Mouse (Mus musculus): Measurements from ENCODE around the gene Mrpl37. TPM values are rescaled to one million over a fixed set of nuclear protein-coding genes. Genes with fewer than 3 reads are reported as not detected.

Gene Mrpl37
- total RNA-seq, 2 experiments from 2014 or later = 59.4 to 59.9 TPM

DNA sequence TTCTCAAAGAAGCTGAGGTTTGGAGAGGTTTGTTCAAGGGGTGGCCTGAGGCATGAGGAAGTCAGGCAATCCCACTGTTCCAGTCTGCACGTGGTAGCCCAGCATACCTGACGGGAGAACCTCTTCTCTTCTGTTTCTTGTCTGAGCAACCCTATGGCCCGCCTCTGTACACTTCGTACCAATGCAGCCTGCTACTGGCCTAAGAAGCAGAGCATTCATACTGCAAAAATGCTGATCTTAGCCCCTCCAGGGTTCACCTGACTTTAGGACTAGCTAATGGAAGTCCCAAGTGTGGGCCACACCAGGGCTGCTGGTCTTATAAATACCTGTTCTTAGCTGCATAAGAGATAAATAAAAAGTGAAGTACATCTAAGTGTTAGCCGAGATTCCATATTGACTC is 8.3 kb downstream of the Mrpl37 start:
- no peak overlapping the region for H3K4me3 ChIP-seq
- no peak overlapping the region for H3K27ac ChIP-seq
- no peak for DNase-seq (ENCODE audit: low spot score in 2 of 2)
- no peak for TF ChIP-seq CTCF (conservative IDR thresholded peaks at IDR 0.05)

DNA sequence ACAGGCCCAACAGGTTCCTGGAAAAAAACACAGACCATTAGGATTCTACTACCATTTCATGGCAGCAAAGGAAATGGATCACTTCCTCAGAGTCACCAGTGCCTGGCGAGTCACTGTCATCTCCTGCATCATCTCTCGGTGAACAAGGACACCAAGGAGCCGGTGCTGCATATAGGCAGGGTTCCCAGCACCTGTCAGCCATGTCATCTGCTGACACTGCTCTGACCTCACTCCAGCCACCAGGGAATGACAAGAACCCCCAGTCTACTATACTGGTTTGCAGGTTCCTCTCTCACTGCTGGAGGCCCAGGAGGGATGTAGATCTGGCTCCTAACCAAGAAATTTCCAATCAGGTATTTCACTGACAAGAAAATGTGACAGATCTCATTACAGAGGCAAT is 10.6 kb downstream of the Mrpl37 start:
- no peak overlapping the region for H3K4me3 ChIP-seq
- TF ChIP-seq CTCF (conservative IDR thresholded peaks at IDR 0.05) = no peak
- no peak for DNase-seq (ENCODE audit: low spot score in 2 of 2)
- no peak overlapping the region for H3K27ac ChIP-seq

GRCm38 (mm10) chr4:107052962-107053553 is 13.6 kb downstream of the Mrpl37 start:
- no peak for DNase-seq (ENCODE audit: low spot score in 2 of 2)
- TF ChIP-seq CTCF (conservative IDR thresholded peaks at IDR 0.05) = no peak
- no peak overlapping the region for H3K27ac ChIP-seq
- H3K4me3 ChIP-seq = no peak overlapping the region

- H3K27ac ChIP-seq = peak overlapping the region; percentile 56; the same call in 1 of the 2 replicates
Observed at GRCm38 (mm10) chr4:107051889-107052288, 14.8 kb downstream of the Mrpl37 start.

GRCm38 (mm10) chr4:107048568-107049162 is 18.0 kb downstream of the Mrpl37 start:
- H3K4me3 ChIP-seq = no peak overlapping the region
- H3K27ac ChIP-seq = no peak overlapping the region
- TF ChIP-seq CTCF (conservative IDR thresholded peaks at IDR 0.05) = no peak
- DNase-seq (ENCODE audit: low spot score in 2 of 2) = peak in 1 of 2 experiments; percentile 43

More at GRCm38 (mm10) chr4:107051889-107052288, 14.8 kb downstream of the Mrpl37 start:
- H3K4me3 ChIP-seq = no peak overlapping the region
- no peak for TF ChIP-seq CTCF (conservative IDR thresholded peaks at IDR 0.05)
- DNase-seq (ENCODE audit: low spot score in 2 of 2) = no peak

GRCm38 (mm10) chr4:107047806-107048205 is 18.9 kb downstream of the Mrpl37 start:
- H3K27ac ChIP-seq = no peak overlapping the region
- DNase-seq (ENCODE audit: low spot score in 2 of 2) = no peak
- H3K4me3 ChIP-seq = no peak overlapping the region
- no peak for TF ChIP-seq CTCF (conservative IDR thresholded peaks at IDR 0.05)

DNA sequence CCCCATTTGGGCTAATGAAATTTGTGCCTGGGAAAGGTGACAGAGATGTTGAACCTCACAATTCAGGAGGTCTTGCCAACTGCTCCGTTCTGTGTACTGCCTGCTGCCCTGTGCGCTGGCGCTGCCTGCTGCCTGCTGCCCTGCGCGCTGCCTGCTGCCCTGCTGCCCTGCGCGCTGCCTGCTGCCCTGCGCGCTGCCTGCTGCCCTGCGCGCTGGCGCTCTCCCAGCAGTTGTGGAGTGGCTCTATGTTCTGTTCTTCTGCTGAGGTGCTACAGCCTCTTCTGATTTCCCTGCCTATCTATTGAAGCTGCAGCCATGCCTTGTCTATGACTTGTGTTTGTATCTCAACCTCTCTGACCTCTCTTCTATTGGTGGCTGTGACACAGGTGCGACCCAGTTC is 21.5 kb downstream of the Mrpl37 start:
- TF ChIP-seq CTCF (conservative IDR thresholded peaks at IDR 0.05) = no peak
- H3K4me3 ChIP-seq = no peak overlapping the region
- H3K27ac ChIP-seq = no peak overlapping the region
- no peak for DNase-seq (ENCODE audit: low spot score in 2 of 2)

GRCm38 (mm10) chr4:107042304-107042703 is 24.4 kb downstream of the Mrpl37 start:
- no peak overlapping the region for H3K27ac ChIP-seq
- H3K4me3 ChIP-seq = no peak overlapping the region
- no peak for DNase-seq (ENCODE audit: low spot score in 2 of 2)
- TF ChIP-seq CTCF (conservative IDR thresholded peaks at IDR 0.05) = no peak

- H3K4me3 ChIP-seq = no peak overlapping the region
- no peak for TF ChIP-seq CTCF (conservative IDR thresholded peaks at IDR 0.05)
- H3K27ac ChIP-seq = peak overlapping the region; percentile 43; the same call in 1 of the 2 replicates
- no peak for DNase-seq (ENCODE audit: low spot score in 2 of 2)
Observed at GRCm38 (mm10) chr4:107039270-107039669, 27.4 kb downstream of the Mrpl37 start.

GRCm38 (mm10) chr4:107038303-107038702 is 28.4 kb downstream of the Mrpl37 start:
- no peak for DNase-seq (ENCODE audit: low spot score in 2 of 2)
- H3K4me3 ChIP-seq = no peak overlapping the region
- H3K27ac ChIP-seq = peak overlapping the region; percentile 43
- no peak for TF ChIP-seq CTCF (conservative IDR thresholded peaks at IDR 0.05)

- TF ChIP-seq CTCF (conservative IDR thresholded peaks at IDR 0.05) = no peak
- Histone ChIP-seq H3K27ac (no peak overlapping the region), H3K4me3 (no peak overlapping the region)
- DNase-seq (ENCODE audit: low spot score in 2 of 2) = no peak
Observed at GRCm38 (mm10) chr4:107036985-107037384, 29.7 kb downstream of the Mrpl37 start.

- no peak overlapping the region for H3K4me3 ChIP-seq
- no peak for TF ChIP-seq CTCF (conservative IDR thresholded peaks at IDR 0.05)
Observed at GRCm38 (mm10) chr4:107035689-107036088, 31.0 kb downstream of the Mrpl37 start.

GRCm38 (mm10) chr4:107026451-107026850 is 40.2 kb downstream of the Mrpl37 start:
- Histone ChIP-seq H3K4me3 (no peak overlapping the region), H3K27ac (no peak overlapping the region)
- TF ChIP-seq CTCF (conservative IDR thresholded peaks at IDR 0.05) = no peak
- no peak for DNase-seq (ENCODE audit: low spot score in 2 of 2)

More at GRCm38 (mm10) chr4:107035689-107036088, 31.0 kb downstream of the Mrpl37 start:
- no peak overlapping the region for H3K27ac ChIP-seq
- DNase-seq (ENCODE audit: low spot score in 2 of 2) = no peak

DNA sequence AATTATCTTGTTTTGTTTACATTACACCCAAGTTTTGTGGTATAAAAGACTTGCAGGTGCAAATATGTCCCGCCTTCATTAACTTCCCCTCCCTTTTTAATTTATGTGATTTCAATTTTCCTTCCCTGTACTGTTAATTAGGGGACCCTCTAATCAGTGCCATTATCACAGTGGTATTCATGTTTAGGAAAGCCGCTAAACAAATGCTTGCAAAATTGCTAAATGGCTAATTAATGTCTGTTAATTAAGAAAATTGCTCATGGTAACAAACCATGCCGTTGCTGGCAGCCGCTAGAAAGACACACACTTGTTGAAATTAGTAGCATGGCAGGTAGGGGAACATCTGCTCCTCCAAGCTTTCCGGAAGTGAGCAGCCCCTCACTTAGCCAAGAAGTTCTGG is 41.3 kb downstream of the Mrpl37 start:
- Histone ChIP-seq H3K4me3 (no peak overlapping the region), H3K27ac (no peak overlapping the region)
- DNase-seq (ENCODE audit: low spot score in 2 of 2) = no peak
- no peak for TF ChIP-seq CTCF (conservative IDR thresholded peaks at IDR 0.05)
